Mouse (Mus musculus) lung, postnatal 4 days (tissue): ENCODE measurements around the gene Kif7.

Experiments used
- DNase-seq, 2 experiments: peaks; one replicate each; pipeline ENCODE4 v3.0.0; 2021

Gene Kif7

GRCm38 (mm10) chr7:79721386-79721977 lies 6.0 kb upstream of the Kif7 start:
- peak; percentile 63 to 79 for DNase-seq

- DNase-seq, result no peak
Measured at GRCm38 (mm10) chr7:79710831-79711230, 4.7 kb downstream of the Kif7 start.

GRCm38 (mm10) chr7:79710130-79710607 lies 5.4 kb downstream of the Kif7 start:
- DNase-seq, result peak; percentile 45 to 61

GRCm38 (mm10) chr7:79705210-79705609 lies 10.3 kb downstream of the Kif7 start:
- DNase-seq, result no peak

- no peak for DNase-seq
Measured at GRCm38 (mm10) chr7:79702755-79703154, 12.8 kb downstream of the Kif7 start.

- DNase-seq, result no peak
Measured at GRCm38 (mm10) chr7:79696495-79696894, 19.0 kb downstream of the Kif7 start.

GRCm38 (mm10) chr7:79680231-79680630 lies 35.3 kb downstream of the Kif7 start:
- no peak for DNase-seq

GRCm38 (mm10) chr7:79679186-79679585 lies 36.3 kb downstream of the Kif7 start:
- DNase-seq, result no peak

- DNase-seq, result no peak
Measured at GRCm38 (mm10) chr7:79670900-79671604, 44.5 kb downstream of the Kif7 start.

- DNase-seq, result no peak
Measured at GRCm38 (mm10) chr7:79666690-79667089, 48.8 kb downstream of the Kif7 start.

- DNase-seq, result no peak
Measured at GRCm38 (mm10) chr7:79661253-79661890, 54.1 kb downstream of the Kif7 start.

GRCm38 (mm10) chr7:79660291-79661150 lies 55.0 kb downstream of the Kif7 start:
- no peak for DNase-seq

GRCm38 (mm10) chr7:79659578-79660290 lies 55.8 kb downstream of the Kif7 start, which contains the start of gene Ticrr:
Ticrr (plus strand) TSS chr7:79660196.
- peak; percentile 98 for DNase-seq

- no peak for DNase-seq
Measured at GRCm38 (mm10) chr7:79654586-79654985, 60.9 kb downstream of the Kif7 start.

- DNase-seq, result no peak
Measured at GRCm38 (mm10) chr7:79654185-79654584, 61.3 kb downstream of the Kif7 start.

- DNase-seq, result peak; percentile 23 to 58
Measured at GRCm38 (mm10) chr7:79649005-79649404, 66.5 kb downstream of the Kif7 start.
